Mouse (Mus musculus): ENCODE data around the gene Glrx2. TPM values are rescaled to one million over a fixed set of nuclear protein-coding genes. Genes with fewer than 3 reads are reported as not detected.

The Glrx2 gene
- polyA plus RNA-seq, 1 experiment, result 14.8 TPM

DNA sequence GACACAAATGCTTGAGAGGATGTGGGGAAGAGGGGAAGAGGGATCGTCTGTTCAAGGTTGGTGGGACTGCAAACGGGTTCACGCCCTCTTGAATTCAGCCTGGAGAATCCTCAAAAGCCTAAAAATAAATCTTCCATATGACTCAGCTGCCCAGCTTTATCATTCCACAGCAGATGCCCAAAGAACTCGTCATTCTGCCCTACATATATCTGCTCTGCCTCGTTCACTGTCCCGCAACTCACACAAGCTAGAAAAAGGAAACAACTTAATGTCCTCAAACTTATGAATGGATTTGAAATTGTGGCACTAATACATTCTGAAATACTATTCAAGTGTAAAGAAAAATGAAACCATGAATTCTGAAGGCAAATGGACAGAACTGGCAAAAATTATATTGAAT is 57.8 kb downstream of the Glrx2 start:
- no peaks in the 10 kb centered on the region for H3K27me3 ChIP-seq (ENCODE audit: control insufficient read depth, insufficient read depth, low read length)
- H3K27ac ChIP-seq (ENCODE audit: insufficient read depth, low read depth, low read length), result no peak overlapping the region
- H3K4me1 ChIP-seq (ENCODE audit: control insufficient read depth, insufficient read depth, insufficient read length, low read length), result no peaks in the 10 kb centered on the region
- peaks cover 2% of the 10 kb centered on the region; the same call in 1 of the 2 replicates for H3K36me3 ChIP-seq (ENCODE audit: control insufficient read depth, insufficient read depth, low read length)
- 76% methylated on average over 6 of the region's 6 CpGs for WGBS
- TF ChIP-seq CTCF (IDR thresholded peaks at IDR 0.05; ENCODE audit: extremely low read depth, insufficient read length, insufficient replicate concordance, low read depth, low read length), result no peak
- no peak for TF ChIP-seq POLR2A (IDR thresholded peaks at IDR 0.05; ENCODE audit: low read depth, low read length)
- H3K4me3 ChIP-seq (ENCODE audit: low read depth, low read length), result no peak overlapping the region

DNA sequence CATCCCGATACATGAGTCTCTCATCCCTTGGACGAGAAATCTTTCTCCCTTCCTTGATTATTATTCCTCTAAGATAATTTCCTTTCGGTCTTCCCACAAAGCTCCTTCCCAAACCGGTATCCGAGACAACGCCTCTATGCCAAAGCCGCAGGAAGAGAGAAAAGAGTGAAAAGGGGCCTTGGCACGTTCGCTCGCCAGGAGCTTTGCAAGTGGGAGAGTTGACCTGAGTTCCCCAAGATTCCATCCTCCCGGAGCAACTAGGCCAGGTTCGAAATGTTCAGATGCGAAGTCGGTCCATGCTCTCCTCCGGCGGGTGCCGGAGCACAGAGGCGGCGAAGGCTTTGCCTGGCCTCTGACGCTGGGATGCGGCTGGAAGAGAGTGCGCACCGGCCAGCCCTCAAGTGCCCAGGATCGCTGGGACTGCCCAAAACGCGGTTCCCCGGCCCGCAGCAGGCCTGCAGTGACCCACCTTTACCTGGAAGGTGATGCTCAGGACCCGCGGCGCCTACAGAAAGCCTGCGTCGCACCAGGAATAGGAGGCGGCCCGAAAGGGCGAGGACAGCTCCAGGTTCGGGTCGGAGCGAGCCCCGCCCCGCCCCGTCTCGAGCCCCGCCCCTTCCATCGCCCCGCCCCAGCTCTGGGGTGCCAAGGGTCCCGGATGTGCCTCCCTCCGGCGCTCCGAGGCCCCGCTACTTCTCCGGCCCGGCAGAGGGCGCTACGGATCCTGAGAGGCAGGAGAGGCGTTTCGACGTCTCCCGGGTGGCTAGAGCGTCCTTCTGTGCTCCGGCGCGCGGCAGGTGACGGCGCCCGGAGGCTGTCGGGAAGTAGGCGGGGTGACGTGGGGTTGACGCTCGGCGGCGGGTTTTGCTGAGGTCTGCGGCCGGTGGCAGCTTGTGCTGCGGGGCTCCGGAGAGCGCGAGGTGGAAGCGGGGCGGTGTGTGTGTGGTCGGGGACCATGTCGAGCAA is 60.6 kb downstream of the Glrx2 start, which contains the start of the genes Trove2 and Uchl5:
Gene Trove2 (minus strand): TSS at position 623 of the 966 bp plus-strand sequence.
Gene Uchl5 (plus strand): TSS at position 827 of the 966 bp plus-strand sequence.
- WGBS, result under 1% methylated on average over 84 of the region's 84 CpGs
- H3K27me3 ChIP-seq (ENCODE audit: control insufficient read depth, insufficient read depth, low read length), result no peaks in the 10 kb centered on the region
- peak within 1 kb of the TSS; percentile 86 for H3K4me3 ChIP-seq (ENCODE audit: low read depth, low read length)

GRCm38 (mm10) chr1:143777558-143778218 is 61.5 kb downstream of the Glrx2 start:
- H3K27me3 ChIP-seq (ENCODE audit: control insufficient read depth, insufficient read depth, low read length), result no peaks in the 10 kb centered on the region
- no peaks in the 10 kb centered on the region for H3K36me3 ChIP-seq (ENCODE audit: control insufficient read depth, insufficient read depth, low read length)
- H3K4me3 ChIP-seq (ENCODE audit: low read depth, low read length), result peak overlapping the region; percentile 84
- peak overlapping the region; percentile 11; the same call in 1 of the 2 replicates for H3K27ac ChIP-seq (ENCODE audit: insufficient read depth, low read depth, low read length)
- no peaks in the 10 kb centered on the region for H3K4me1 ChIP-seq (ENCODE audit: control insufficient read depth, insufficient read depth, insufficient read length, low read length)
- TF ChIP-seq POLR2A (IDR thresholded peaks at IDR 0.05; ENCODE audit: low read depth, low read length) (no peak), CTCF (IDR thresholded peaks at IDR 0.05; ENCODE audit: extremely low read depth, insufficient read length, insufficient replicate concordance, low read depth, low read length) (no peak)
- WGBS, result under 1% methylated on average over 39 of the region's 39 CpGs

More for the DNA sequence above, 60.6 kb downstream of the Glrx2 start, which contains the start of the genes Trove2 and Uchl5:
- TF ChIP-seq CTCF (IDR thresholded peaks at IDR 0.05; ENCODE audit: extremely low read depth, insufficient read length, insufficient replicate concordance, low read depth, low read length), result peak; percentile 78
- TF ChIP-seq POLR2A (IDR thresholded peaks at IDR 0.05; ENCODE audit: low read depth, low read length), result peak; percentile 43; the same call in 1 of the 2 replicates
- peak within 1 kb of the TSS; percentile 11; the same call in 1 of the 2 replicates for H3K27ac ChIP-seq (ENCODE audit: insufficient read depth, low read depth, low read length)
- H3K4me1 ChIP-seq (ENCODE audit: control insufficient read depth, insufficient read depth, insufficient read length, low read length), result no peaks in the 10 kb centered on the region
- no peaks in the 10 kb centered on the region for H3K36me3 ChIP-seq (ENCODE audit: control insufficient read depth, insufficient read depth, low read length)

DNA sequence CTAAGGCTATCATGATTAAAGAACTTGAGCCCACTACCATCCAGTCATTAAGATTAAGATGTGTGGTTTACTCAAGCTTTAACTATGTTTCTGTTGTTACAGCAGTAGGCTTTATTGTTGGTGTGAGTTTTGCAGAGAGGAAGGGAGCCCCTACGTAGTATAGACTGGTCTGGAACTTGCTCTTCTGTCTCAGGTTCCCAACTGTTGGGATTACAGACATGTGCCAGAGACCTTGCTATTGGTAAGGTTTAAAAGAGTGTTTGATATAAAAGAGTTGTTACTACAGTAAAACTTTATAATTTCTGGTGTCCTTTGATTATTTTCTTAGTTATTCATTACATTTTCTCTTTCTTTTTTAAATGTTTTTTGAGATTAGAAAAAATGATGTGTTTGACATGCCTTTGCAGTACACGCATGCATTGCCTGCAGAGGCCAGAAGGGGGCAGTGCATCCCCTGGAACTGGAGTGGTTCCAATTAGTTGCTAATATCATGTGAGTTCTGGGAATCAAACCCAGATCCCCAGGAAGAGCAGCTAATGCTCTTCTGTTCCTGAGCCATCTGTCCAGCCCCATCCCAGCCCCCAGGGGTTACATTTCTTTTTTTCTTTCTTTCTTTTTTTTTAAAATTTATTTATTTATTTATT is 72.6 kb downstream of the Glrx2 start:
- Histone ChIP-seq H3K4me3 (ENCODE audit: low read depth, low read length) (no peak overlapping the region), H3K4me1 (ENCODE audit: control insufficient read depth, insufficient read depth, insufficient read length, low read length) (no peaks in the 10 kb centered on the region), H3K27ac (ENCODE audit: insufficient read depth, low read depth, low read length) (no peak overlapping the region), H3K36me3 (ENCODE audit: control insufficient read depth, insufficient read depth, low read length) (peaks cover 3% of the 10 kb centered on the region; the same call in 1 of the 2 replicates), H3K27me3 (ENCODE audit: control insufficient read depth, insufficient read depth, low read length) (no peaks in the 10 kb centered on the region)
- TF ChIP-seq CTCF (IDR thresholded peaks at IDR 0.05; ENCODE audit: extremely low read depth, insufficient read length, insufficient replicate concordance, low read depth, low read length) (peak; percentile 85; the same call in 1 of the 2 replicates), POLR2A (IDR thresholded peaks at IDR 0.05; ENCODE audit: low read depth, low read length) (no peak)
- 78% methylated on average over 2 of the region's 2 CpGs for WGBS

Other genes starting within 250 kb of the Glrx2 start
- not detected in 2 replicates for gene B3galt2, start 75.7 kb upstream of the Glrx2 start, polyA plus RNA-seq (2012; rRNA removed)
- gene Cdc73, start 13.4 kb upstream of the Glrx2 start, polyA plus RNA-seq (2012; rRNA removed), result 0.18 and 0.44 TPM in 2 replicates
- gene Trove2, start 60.7 kb downstream of the Glrx2 start, polyA plus RNA-seq (2012; rRNA removed), result 0.08 and 0.13 TPM in 2 replicates
- 0.25 and 2.9 TPM in 2 replicates for gene Uchl5, start 60.9 kb downstream of the Glrx2 start, polyA plus RNA-seq (2012; rRNA removed)

Data from small intestine, adult 2 months (tissue).